Comparison of ENCODE assay signal across 26 mouse cellular contexts in genomic region chrX:59177653-59178052, GRCm38 (mm10).
DNase-seq lines count a peak whose midpoint lies in the region; ATAC-seq and TF ChIP-seq lines count a peak whose summit lies in the region.
"Had no signal": no experiment of that assay in that cellular context is flagged by ENCODE, and none has a peak within 500 bp of the region (broad histone marks: within the 10 kb centered on the region; RNA-seq: fewer than 3 reads in every experiment).

No protein-coding gene starts in this region.

- H3K27ac ChIP-seq in hindbrain, postnatal 0 days: no peak overlapping the region
- H3K27ac ChIP-seq in hindbrain, embryonic 12.5 days: no peak overlapping the region
- H3K27ac ChIP-seq in stomach, postnatal 0 days (replicated peaks): no peak overlapping the region
- H3K27ac ChIP-seq: embryonic facial prominence, embryonic 13.5 days; hindbrain, embryonic 10.5 days; limb, embryonic 12.5 days; liver, embryonic 12.5 days had no signal

- H3K4me1 ChIP-seq in hindbrain, postnatal 0 days (ENCODE audit: insufficient read depth, low read length): no peaks in the 10 kb centered on the region
- H3K4me1 ChIP-seq in hindbrain, embryonic 12.5 days: peaks cover 3% of the 10 kb centered on the region; the same call in 1 of the 2 replicates
- no peaks in the 10 kb centered on the region for H3K4me1 ChIP-seq in stomach, postnatal 0 days (replicated peaks; ENCODE audit: control insufficient read depth, insufficient read depth)
- H3K4me1 ChIP-seq: embryonic facial prominence, embryonic 13.5 days; hindbrain, embryonic 10.5 days; limb, embryonic 12.5 days; liver, embryonic 12.5 days had no signal

- TF ChIP-seq CTCF in hindbrain, postnatal 0 days (IDR thresholded peaks at IDR 0.05; ENCODE audit: low read depth): peak; percentile 39; the same call in 1 of the 2 replicates
- TF ChIP-seq CTCF in stomach, postnatal 0 days (IDR thresholded peaks at IDR 0.05; ENCODE audit: low read depth): peak; percentile 27

- H3K27me3 ChIP-seq in hindbrain, postnatal 0 days (ENCODE audit: insufficient read depth, low read length): no peaks in the 10 kb centered on the region
- no peaks in the 10 kb centered on the region for H3K27me3 ChIP-seq in hindbrain, embryonic 12.5 days
- no peaks in the 10 kb centered on the region for H3K27me3 ChIP-seq in stomach, postnatal 0 days (ENCODE audit: control insufficient read depth, insufficient read depth, low read length)
- H3K27me3 ChIP-seq: embryonic facial prominence, embryonic 13.5 days; limb, embryonic 12.5 days; liver, embryonic 12.5 days had no signal

- peak; percentile 73 for ATAC-seq in frontal cortex, adult (ENCODE audit: low TSS enrichment)
- no peak for ATAC-seq in hindbrain, postnatal 0 days
- no peak for ATAC-seq in hindbrain, embryonic 12.5 days (ENCODE audit: low FRiP score)
- no peak for ATAC-seq in stomach, postnatal 0 days (ENCODE audit: low FRiP score, low TSS enrichment)
- ATAC-seq in megakaryocyte, adult 5-6 weeks (ENCODE audit: poor library complexity, severe bottlenecking): no peak
- ATAC-seq: activated CD4-positive, CD25-positive, alpha-beta regulatory T cell, adult 4 months; liver, embryonic 12.5 days had no signal

- no peak overlapping the region for H3K4me3 ChIP-seq in hindbrain, postnatal 0 days (ENCODE audit: low read length)
- no peak overlapping the region for H3K4me3 ChIP-seq in hindbrain, embryonic 12.5 days
- no peak overlapping the region for H3K4me3 ChIP-seq in stomach, postnatal 0 days (ENCODE audit: low read depth, low read length)
- H3K4me3 ChIP-seq: embryonic facial prominence, embryonic 13.5 days; hindbrain, embryonic 10.5 days; limb, embryonic 12.5 days; liver, embryonic 12.5 days; myocyte had no signal

- no peak for TF ChIP-seq EP300 in stomach, postnatal 0 days (optimal IDR thresholded peaks at IDR 0.05)

- H3K36me3 ChIP-seq in hindbrain, postnatal 0 days (ENCODE audit: insufficient read depth, low read length): no peaks in the 10 kb centered on the region
- no peaks in the 10 kb centered on the region for H3K36me3 ChIP-seq in hindbrain, embryonic 12.5 days
- H3K36me3 ChIP-seq in stomach, postnatal 0 days (ENCODE audit: control insufficient read depth, insufficient read depth, low read length): no peaks in the 10 kb centered on the region
- H3K36me3 ChIP-seq: embryonic facial prominence, embryonic 13.5 days; G1E; hindbrain, embryonic 10.5 days; limb, embryonic 12.5 days; liver, embryonic 12.5 days had no signal

- H3K4me2 ChIP-seq in hindbrain, postnatal 0 days (ENCODE audit: low read depth, low read length): no peak overlapping the region
- H3K4me2 ChIP-seq in hindbrain, embryonic 12.5 days (replicated peaks): no peak overlapping the region
- H3K4me2 ChIP-seq in stomach, postnatal 0 days (replicated peaks; ENCODE audit: low read depth): no peak overlapping the region
- H3K4me2 ChIP-seq: embryonic facial prominence, embryonic 13.5 days; limb, embryonic 12.5 days; liver, embryonic 12.5 days; lung, embryonic 14.5 days; midbrain, embryonic 11.5 days had no signal

- DNase-seq in frontal cortex, postnatal 14 days (ENCODE audit: low spot score in 2 of 2): no peak
- peak; percentile 51 for DNase-seq in hindbrain, postnatal 0 days (ENCODE audit: low spot score)
- peak; percentile 39 for DNase-seq in retina, embryonic 14.5 days (ENCODE audit: low spot score)
- DNase-seq in retina, postnatal 1 day: no peak
- no peak for DNase-seq in stomach, postnatal 0 days (ENCODE audit: low spot score)
- DNase-seq: adrenal gland, postnatal 10 days; cerebellum, adult 18-20 months; cerebellum, postnatal 36 days; gastrocnemius, postnatal 10 days; heart, adult 11 months; kidney, adult 18-20 months; kidney, postnatal 10 days; lung, embryonic 14.5 days; lung, postnatal 4 days; right cerebral cortex, postnatal 25 days had no signal

- H3K9me3 ChIP-seq in hindbrain, postnatal 0 days (ENCODE audit: low read length): no peaks in the 10 kb centered on the region
- no peaks in the 10 kb centered on the region for H3K9me3 ChIP-seq in hindbrain, embryonic 12.5 days (replicated peaks)
- no peaks in the 10 kb centered on the region for H3K9me3 ChIP-seq in stomach, postnatal 0 days (ENCODE audit: control insufficient read depth, low read length)
- H3K9me3 ChIP-seq: embryonic facial prominence, embryonic 13.5 days; G1E; hindbrain, embryonic 10.5 days; limb, embryonic 12.5 days; liver, embryonic 12.5 days had no signal

- no peak overlapping the region for H3K9ac ChIP-seq in hindbrain, postnatal 0 days (replicated peaks; ENCODE audit: low read length)
- H3K9ac ChIP-seq in hindbrain, embryonic 12.5 days: no peak overlapping the region
- H3K9ac ChIP-seq in stomach, postnatal 0 days (ENCODE audit: low read length): no peak overlapping the region
- H3K9ac ChIP-seq: embryonic facial prominence, embryonic 13.5 days; limb, embryonic 12.5 days; liver, embryonic 12.5 days; lung, embryonic 14.5 days had no signal

- 62% methylated on average over 3 of the region's 3 CpGs for WGBS in hindbrain, postnatal 0 days
- WGBS in hindbrain, embryonic 12.5 days: 61% methylated on average over 3 of the region's 3 CpGs
- 42% methylated on average over 3 of the region's 3 CpGs for WGBS in stomach, postnatal 0 days

Comparison
In these comparisons a context has a peak if more than half of its experiments do, and no peak if none do; other contexts are left out.
1. DNase-seq: peak in hindbrain, postnatal 0 days (single experiment) and retina, embryonic 14.5 days (single experiment); none in frontal cortex, postnatal 14 days (0 of 2), retina, postnatal 1 day (single experiment) and stomach, postnatal 0 days (single experiment).